Mouse (Mus musculus) embryonic facial prominence, embryonic 14.5 days (tissue): Measurements from ENCODE around the gene Olfr316. TPM values are rescaled to one million over a fixed set of nuclear protein-coding genes. Genes with fewer than 3 reads are reported as not detected.

Experiments used
- ATAC-seq: fragments of 200-750 bp; cut with Nextera tagmentation; 2 replicates; pipeline ENCODE4 v1.8.0; 2017; ENCODE audit warnings: low read depth, moderate number of reproducible peaks, moderate TSS enrichment
- DNase-seq: peaks from one replicate; pipeline ENCODE4 v3.0.0-alpha.2; 2015; ENCODE audit warnings: low spot score
- H3K27ac ChIP-seq: fragments of 300-500 bp; sonication (generic); replicated peaks from 2 replicates; pipeline ENCODE4 v1.5.1; 2014; ENCODE audit warnings: low read depth, mild to moderate bottlenecking, low read length, moderate library complexity
- H3K27me3 ChIP-seq: fragments of 300-500 bp; sonication (generic); replicated peaks from 2 replicates; pipeline ENCODE4 v1.6.1; 2014; ENCODE audit warnings: low read length; ENCODE audit not compliant: control insufficient read depth, insufficient read depth
- H3K36me3 ChIP-seq: fragments of 300-500 bp; sonication (generic); 2 replicates; pipeline ENCODE4 v1.6.1; 2014; ENCODE audit warnings: low read length, mixed read lengths; ENCODE audit not compliant: control insufficient read depth, insufficient read depth
- H3K4me1 ChIP-seq: fragments of 300-500 bp; sonication (generic); 2 replicates; pipeline ENCODE4 v1.6.1; 2014; ENCODE audit warnings: antibody characterized with exemption, low read length; ENCODE audit not compliant: control insufficient read depth, insufficient read depth
- H3K4me2 ChIP-seq: fragments of 300-500 bp; sonication (generic); 2 replicates; pipeline ENCODE4 v1.6.1; 2014; ENCODE audit warnings: low read depth, mild to moderate bottlenecking, low read length, moderate library complexity, mixed read lengths
- H3K4me3 ChIP-seq: fragments of 300-500 bp; sonication (generic); 2 replicates; pipeline ENCODE4 v1.5.1; 2014; ENCODE audit warnings: low read depth, mild to moderate bottlenecking, low read length
- H3K9ac ChIP-seq: fragments of 300-500 bp; sonication (generic); 2 replicates; pipeline ENCODE4 v1.6.1; 2014; ENCODE audit warnings: low read depth, mild to moderate bottlenecking, low read length, moderate library complexity, mixed read lengths
- H3K9me3 ChIP-seq: fragments of 300-500 bp; sonication (generic); 2 replicates; pipeline ENCODE4 v1.6.1; 2016; ENCODE audit warnings: low read length; ENCODE audit not compliant: control insufficient read depth
- WGBS: fragments of 180-500 bp; shearing (Covaris S2); extraction: QIAGEN DNeasy Blood & Tissue Kit; methylation state at CpG from one replicate; pipeline ENCODE4 v1.1.7; 2014; 5-methylcytosine and 5-hydroxymethylcytosine counted together
- polyA plus RNA-seq: library from polyadenylated mRNA; unstranded; fragments of >200 nt; fragmentation: Nextera tagmentation; extraction: Ambion mirVana; gene quantifications from 2 replicates; pipeline ENCODE4 v1.2.1, GENCODE M21; 2014

Olfr316 gene
- polyA plus RNA-seq, 1 experiment from 2014 or later, result not detected

GRCm38 (mm10) chr11:58772888-58773287, 20.4 kb downstream of the Olfr316 start, which contains the start of gene Olfr315:
TSS of gene Olfr315 (plus strand) at chr11:58773188.
- H3K27ac ChIP-seq, result no peak within 1 kb of the TSS
- no peaks in the 10 kb centered on the region for H3K36me3 ChIP-seq
- H3K4me3 ChIP-seq, result no peak within 1 kb of the TSS
- H3K9me3 ChIP-seq, result no peaks in the 10 kb centered on the region
- DNase-seq (no peak), ATAC-seq (no peak)
- no peak within 1 kb of the TSS for H3K4me2 ChIP-seq
- no peaks in the 10 kb centered on the region for H3K27me3 ChIP-seq
- no peak within 1 kb of the TSS for H3K9ac ChIP-seq
- H3K4me1 ChIP-seq, result no peaks in the 10 kb centered on the region

- no peaks in the 10 kb centered on the region for H3K36me3 ChIP-seq
- 67% methylated on average over 6 of the region's 6 CpGs for WGBS
- H3K4me1 ChIP-seq, result no peaks in the 10 kb centered on the region
- no peaks in the 10 kb centered on the region for H3K27me3 ChIP-seq
- DNase-seq (no peak), ATAC-seq (no peak)
- no peak within 1 kb of the TSS for H3K4me2 ChIP-seq
- no peak within 1 kb of the TSS for H3K9ac ChIP-seq
- H3K4me3 ChIP-seq, result no peak within 1 kb of the TSS
- H3K27ac ChIP-seq, result no peak within 1 kb of the TSS
- H3K9me3 ChIP-seq, result no peaks in the 10 kb centered on the region
Observed at GRCm38 (mm10) chr11:58782480-58783089, 30.1 kb downstream of the Olfr316 start, which contains the start of gene Olfr314. TSS of gene Olfr314 (plus strand) at chr11:58782952.

DNA sequence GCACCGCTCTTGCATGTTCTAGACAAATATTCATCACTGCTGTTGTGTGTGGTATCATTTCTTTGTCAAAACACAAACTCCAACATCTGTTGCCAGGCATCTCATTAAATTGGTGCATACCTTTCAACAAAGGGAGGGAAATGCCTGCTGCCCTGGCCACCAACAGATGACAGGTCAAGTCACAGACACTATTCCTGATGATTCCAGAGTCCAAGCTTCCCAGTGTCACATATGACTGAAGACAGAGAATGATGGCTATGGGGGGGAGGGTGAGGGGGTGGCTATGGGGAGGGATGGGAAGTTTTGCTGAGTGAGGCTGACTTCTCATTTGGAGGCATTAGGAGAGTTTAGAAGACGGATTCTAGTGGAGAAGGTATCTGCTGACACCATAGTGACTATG, 31.6 kb downstream of the Olfr316 start:
- Histone ChIP-seq H3K4me2 (no peak overlapping the region), H3K4me1 (no peaks in the 10 kb centered on the region), H3K9me3 (no peaks in the 10 kb centered on the region), H3K27ac (no peak overlapping the region), H3K27me3 (no peaks in the 10 kb centered on the region), H3K36me3 (no peaks in the 10 kb centered on the region), H3K4me3 (no peak overlapping the region), H3K9ac (no peak overlapping the region)
- ATAC-seq (no peak), DNase-seq (no peak)
- WGBS, result 85% methylated on average over 2 of the region's 2 CpGs

- H3K4me1 ChIP-seq, result no peaks in the 10 kb centered on the region
- no peaks in the 10 kb centered on the region for H3K27me3 ChIP-seq
- H3K4me2 ChIP-seq, result no peak overlapping the region
- H3K9me3 ChIP-seq, result no peaks in the 10 kb centered on the region
- H3K27ac ChIP-seq, result no peak overlapping the region
- no peaks in the 10 kb centered on the region for H3K36me3 ChIP-seq
- no peak overlapping the region for H3K4me3 ChIP-seq
- 84% methylated on average over 10 of the region's 10 CpGs for WGBS
- H3K9ac ChIP-seq, result no peak overlapping the region
- DNase-seq (no peak), ATAC-seq (no peak)
Observed at GRCm38 (mm10) chr11:58787651-58788050, 35.1 kb downstream of the Olfr316 start.

DNA sequence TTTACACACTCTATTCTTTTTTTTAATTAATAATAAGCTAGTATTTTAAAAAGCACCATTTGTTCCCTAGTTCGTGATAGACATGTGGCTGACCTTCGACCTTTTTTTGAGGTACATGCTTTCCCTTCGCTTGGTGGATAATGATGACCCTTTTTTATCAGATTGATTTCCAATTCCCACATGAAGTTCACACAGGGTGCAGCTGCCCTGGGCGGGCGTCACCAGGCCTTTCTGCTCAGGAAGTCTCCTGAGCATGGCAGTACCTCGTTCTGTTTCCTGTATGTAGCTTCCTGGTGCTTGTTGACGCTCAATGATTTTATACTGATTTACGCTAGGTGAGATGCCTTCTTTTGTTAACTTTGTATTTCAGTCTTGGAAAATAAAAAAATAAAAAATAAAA, 35.8 kb downstream of the Olfr316 start:
- DNase-seq, result no peak
- WGBS, result 79% methylated on average over 8 of the region's 8 CpGs
- no peak overlapping the region for H3K4me2 ChIP-seq
- H3K4me3 ChIP-seq, result no peak overlapping the region
- no peak for ATAC-seq
- H3K36me3 ChIP-seq, result no peaks in the 10 kb centered on the region
- no peak overlapping the region for H3K9ac ChIP-seq
- H3K9me3 ChIP-seq, result no peaks in the 10 kb centered on the region
- no peak overlapping the region for H3K27ac ChIP-seq
- no peaks in the 10 kb centered on the region for H3K4me1 ChIP-seq
- no peaks in the 10 kb centered on the region for H3K27me3 ChIP-seq

- no peaks in the 10 kb centered on the region for H3K9me3 ChIP-seq
- H3K4me3 ChIP-seq, result no peak overlapping the region
- no peaks in the 10 kb centered on the region for H3K36me3 ChIP-seq
- ATAC-seq (no peak), DNase-seq (no peak)
- no peak overlapping the region for H3K4me2 ChIP-seq
- WGBS, result 33% methylated on average over 3 of the region's 3 CpGs
- no peak overlapping the region for H3K27ac ChIP-seq
- no peaks in the 10 kb centered on the region for H3K4me1 ChIP-seq
- H3K27me3 ChIP-seq, result no peaks in the 10 kb centered on the region
- no peak overlapping the region for H3K9ac ChIP-seq
Observed at GRCm38 (mm10) chr11:58789532-58789931, 37.0 kb downstream of the Olfr316 start.

- H3K27ac ChIP-seq, result no peak overlapping the region
- H3K4me2 ChIP-seq, result no peak overlapping the region
- no peaks in the 10 kb centered on the region for H3K4me1 ChIP-seq
- ATAC-seq, result no peak
- no peak for DNase-seq
- H3K9ac ChIP-seq, result no peak overlapping the region
- no peak overlapping the region for H3K4me3 ChIP-seq
- no peaks in the 10 kb centered on the region for H3K27me3 ChIP-seq
- no peaks in the 10 kb centered on the region for H3K36me3 ChIP-seq
- H3K9me3 ChIP-seq, result no peaks in the 10 kb centered on the region
- WGBS, result 55% methylated on average over 2 of the region's 2 CpGs
Observed at GRCm38 (mm10) chr11:58790053-58790452, 37.5 kb downstream of the Olfr316 start.

DNA sequence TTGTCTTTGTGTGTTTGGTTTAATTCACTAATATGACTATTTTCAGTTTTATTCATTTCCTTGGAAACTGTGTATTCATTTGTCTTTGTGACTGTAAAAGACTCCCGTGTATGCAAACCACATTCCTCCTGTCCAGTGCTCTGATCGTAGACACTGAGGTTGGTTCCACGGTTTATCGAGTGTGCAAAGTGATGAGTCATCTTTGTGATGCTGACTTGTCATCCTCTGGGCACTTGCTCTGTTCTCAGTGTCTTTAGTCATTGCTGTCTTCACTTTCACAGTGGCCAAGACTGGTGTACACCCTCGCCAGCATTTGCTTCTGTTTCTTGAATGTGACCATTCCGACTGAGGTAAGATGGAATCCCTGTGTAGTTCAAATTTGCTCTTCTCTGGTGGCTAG, 38.1 kb downstream of the Olfr316 start:
- no peak for DNase-seq
- Histone ChIP-seq H3K27me3 (no peaks in the 10 kb centered on the region), H3K4me1 (no peaks in the 10 kb centered on the region), H3K4me2 (no peak overlapping the region), H3K27ac (no peak overlapping the region), H3K4me3 (no peak overlapping the region), H3K36me3 (no peaks in the 10 kb centered on the region), H3K9me3 (no peaks in the 10 kb centered on the region), H3K9ac (no peak overlapping the region)
- WGBS, result 79% methylated on average over 6 of the region's 6 CpGs
- ATAC-seq, result no peak

DNA sequence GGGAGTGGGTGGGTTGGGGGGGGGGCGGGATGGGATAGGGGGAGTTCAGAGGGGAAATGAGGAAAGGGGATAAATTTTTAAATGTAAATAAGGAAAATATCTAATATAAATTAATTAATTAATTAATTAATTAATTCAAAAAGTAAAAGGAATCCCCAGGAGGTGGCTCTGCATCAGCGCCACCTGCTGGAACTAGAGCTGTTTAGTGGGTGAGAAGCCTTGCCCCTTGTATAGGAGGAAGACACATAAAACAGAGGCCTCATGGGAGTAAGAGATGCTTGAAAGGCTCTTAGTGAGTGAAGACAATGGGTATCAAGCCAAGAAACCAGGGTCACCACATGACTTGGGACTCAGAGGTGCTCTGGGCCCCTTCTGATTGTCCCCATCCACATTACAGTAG, 43.3 kb downstream of the Olfr316 start:
- Histone ChIP-seq H3K9me3 (no peaks in the 10 kb centered on the region), H3K4me3 (no peak overlapping the region), H3K27me3 (no peaks in the 10 kb centered on the region), H3K27ac (no peak overlapping the region), H3K9ac (no peak overlapping the region), H3K36me3 (no peaks in the 10 kb centered on the region), H3K4me1 (no peaks in the 10 kb centered on the region), H3K4me2 (no peak overlapping the region)
- WGBS, result 83% methylated on average over 2 of the region's 2 CpGs
- no peak for ATAC-seq
- DNase-seq, result no peak
